Mouse (Mus musculus) myocyte (in vitro differentiated cells): Measurements from ENCODE around the gene Ahcyl2.

Source experiments
- CEBPB ChIP-seq: IDR thresholded peaks from 2 replicates; pipeline ENCODE4 v1.6.1; 2011; ENCODE audit warnings: mild to moderate bottlenecking, moderate library complexity; ENCODE audit not compliant: poor library complexity, insufficient read depth, severe bottlenecking
- E2F4 ChIP-seq: IDR thresholded peaks from one replicate; pipeline ENCODE4 v1.6.1; 2011; ENCODE audit warnings: mild to moderate bottlenecking, control low read depth, moderate library complexity; ENCODE audit not compliant: insufficient read depth
- MAX ChIP-seq: IDR thresholded peaks from one replicate; pipeline ENCODE4 v1.6.1; 2011; ENCODE audit warnings: low read depth, mild to moderate bottlenecking, control low read depth
- MYOD1 ChIP-seq, 3 experiments: IDR thresholded peaks; one replicate each; pipeline ENCODE4 v1.6.1; 2011; ENCODE audit warnings: control low read depth in 2 of 3, low read depth in 2 of 3, mild to moderate bottlenecking in 2 of 3, moderate library complexity in 1 of 3; ENCODE audit not compliant: insufficient read length in 2 of 3, control insufficient read depth in 1 of 3
- MYOG ChIP-seq, 3 experiments: IDR thresholded peaks; one replicate each; pipeline ENCODE4 v1.6.1; 2011; ENCODE audit warnings: control low read depth in 2 of 3, low read depth in 2 of 3, mild to moderate bottlenecking in 2 of 3; ENCODE audit not compliant: insufficient read length in 2 of 3, control insufficient read depth in 1 of 3, insufficient read depth in 1 of 3
- POLR2A ChIP-seq: IDR thresholded peaks from one replicate; pipeline ENCODE4 v1.6.1; 2011; ENCODE audit warnings: low read depth, mild to moderate bottlenecking, control low read depth, moderate library complexity; ENCODE audit not compliant: insufficient read length
- POLR2AphosphoS2 ChIP-seq: IDR thresholded peaks from one replicate; pipeline ENCODE4 v1.6.1; 2011; ENCODE audit warnings: low read depth, control low read depth; ENCODE audit not compliant: insufficient read length
- TCF12 ChIP-seq: IDR thresholded peaks from one replicate; pipeline ENCODE4 v1.6.1; 2011; ENCODE audit warnings: mild to moderate bottlenecking, control low read depth; ENCODE audit not compliant: poor library complexity, insufficient read depth, severe bottlenecking
- TCF3 ChIP-seq: IDR thresholded peaks from one replicate; pipeline ENCODE4 v1.6.1; 2011; ENCODE audit warnings: low read depth, control low read depth; ENCODE audit not compliant: insufficient read length
- USF1 ChIP-seq: IDR thresholded peaks from one replicate; pipeline ENCODE4 v1.6.1; 2011; ENCODE audit warnings: low read depth, mild to moderate bottlenecking, control low read depth, moderate library complexity

- TF ChIP-seq MAX = no peak
- no peak for TF ChIP-seq USF1
- TF ChIP-seq MYOG (IDR thresholded peaks at IDR 0.05; ENCODE audit: control insufficient read depth in 1 of 3, insufficient read depth in 1 of 3, insufficient read length in 2 of 3, low read depth in 2 of 3) = no peak
- no peak for TF ChIP-seq TCF12
- TF ChIP-seq POLR2A = no peak
- TF ChIP-seq POLR2AphosphoS2 = no peak
- no peak for TF ChIP-seq MYOD1 (IDR thresholded peaks at IDR 0.05; ENCODE audit: control insufficient read depth in 1 of 3, insufficient read length in 2 of 3, low read depth in 2 of 3)
- no peak for TF ChIP-seq E2F4
- TF ChIP-seq TCF3 = no peak
- no peak for TF ChIP-seq CEBPB
Measured at GRCm38 (mm10) chr6:29961081-29961480, 193.3 kb downstream of the Ahcyl2 start.
